Mouse (Mus musculus) CH12.LX (cell line): ENCODE results near the gene Anapc5. TPM values are rescaled to one million over a fixed set of nuclear protein-coding genes. Genes with fewer than 3 reads are reported as not detected.

Experiments
- DNase-seq: peaks from one replicate; pipeline ENCODE4 v3.0.0-alpha.2; 2013; ENCODE audit errors: extremely low read depth
- H3K27ac ChIP-seq: 2 replicates; pipeline ENCODE4 v1.5.1; 2012; ENCODE audit warnings: low read depth, mild to moderate bottlenecking, control low read depth, moderate library complexity; ENCODE audit not compliant: insufficient read depth
- H3K27me3 ChIP-seq: replicated peaks from 2 replicates; pipeline ENCODE3; 2012; ENCODE audit warnings: inconsistent platforms
- H3K36me3 ChIP-seq, 2 experiments: replicated peaks in 1 of 2; 2 replicates each; pipeline versions ENCODE3 to v1.6.1; 2012; ENCODE audit warnings: inconsistent platforms in 1 of 2, low read length in 1 of 2, mild to moderate bottlenecking in 1 of 2, mixed read lengths in 1 of 2, moderate library complexity in 1 of 2; ENCODE audit not compliant: control insufficient read depth in 1 of 2, insufficient read depth in 1 of 2
- H3K4me1 ChIP-seq, 2 experiments: 2 replicates each; pipeline ENCODE4 v1.6.1; 2012; ENCODE audit warnings: inconsistent platforms in 1 of 2, moderate library complexity in 1 of 2; ENCODE audit not compliant: insufficient read depth in 2 of 2, control insufficient read depth in 1 of 2
- H3K4me2 ChIP-seq: 2 replicates; pipeline ENCODE4 v1.6.1; 2012; ENCODE audit warnings: low read depth, mild to moderate bottlenecking, control low read depth; ENCODE audit not compliant: poor library complexity, insufficient read depth, severe bottlenecking
- H3K4me3 ChIP-seq, 3 experiments: fragments of 150-350 bp in 1 of 3; sonication (generic) in 1 of 3; replicated peaks in 1 of 3; 2 replicates each; pipeline versions ENCODE3 to v1.5.1; 2011 to 2012; ENCODE audit warnings: low read depth in 2 of 3, low read length in 2 of 3, mild to moderate bottlenecking in 2 of 3, moderate library complexity in 2 of 3, control low read depth in 1 of 3, improper control_type of control experiment in 1 of 3, inconsistent platforms in 1 of 3, mixed read lengths in 1 of 3; ENCODE audit not compliant: poor library complexity in 1 of 3
- H3K79me2 ChIP-seq: replicated peaks from 2 replicates; pipeline ENCODE4 v1.6.1; 2012; ENCODE audit warnings: mild to moderate bottlenecking, moderate library complexity; ENCODE audit not compliant: control insufficient read depth, poor library complexity, insufficient read depth, severe bottlenecking; ENCODE audit errors: extremely low read depth
- H3K9ac ChIP-seq: 2 replicates; pipeline ENCODE4 v1.6.1; 2012; ENCODE audit warnings: low read depth, mild to moderate bottlenecking, control low read depth, moderate library complexity; ENCODE audit not compliant: insufficient read depth
- H3K9me3 ChIP-seq: replicated peaks from 2 replicates; pipeline ENCODE3; 2012; ENCODE audit warnings: low read length, inconsistent platforms, mixed read lengths
- CHD1 ChIP-seq: IDR thresholded peaks from 2 replicates; pipeline ENCODE4 v1.6.1; 2012; ENCODE audit warnings: low read depth, low read length, improper control_type of control experiment, inconsistent platforms
- CHD2 ChIP-seq: IDR thresholded peaks from 2 replicates; pipeline ENCODE4 v1.6.1; 2011; ENCODE audit warnings: low read length, improper control_type of control experiment
- CTCF ChIP-seq, 2 experiments: IDR thresholded peaks in 1 of 2; conservative IDR thresholded peaks in 1 of 2; 2 replicates each; pipeline ENCODE4 v1.5.1; 2011 to 2012; ENCODE audit warnings: low read depth in 2 of 2, low read length in 2 of 2, improper control_type of control experiment in 1 of 2, inconsistent platforms in 1 of 2, mild to moderate bottlenecking in 1 of 2, moderate library complexity in 1 of 2
- E2F4 ChIP-seq: IDR thresholded peaks from 2 replicates; pipeline ENCODE4 v1.6.1; 2011; ENCODE audit warnings: low read depth, low read length, improper control_type of control experiment; ENCODE audit not compliant: insufficient replicate concordance
- ELF1 ChIP-seq: IDR thresholded peaks from 2 replicates; pipeline ENCODE4 v1.6.1; 2014; ENCODE audit warnings: low read depth, mild to moderate bottlenecking, inconsistent platforms, low read length, improper control_type of control experiment
- HCFC1 ChIP-seq: IDR thresholded peaks from 2 replicates; pipeline ENCODE4 v1.6.1; 2012; ENCODE audit warnings: low read depth, mild to moderate bottlenecking, inconsistent platforms, low read length, improper control_type of control experiment
- IRF4 ChIP-seq: IDR thresholded peaks from 2 replicates; pipeline ENCODE4 v1.6.1; 2014; ENCODE audit warnings: low read depth, mild to moderate bottlenecking, inconsistent platforms, low read length, improper control_type of control experiment
- JUN ChIP-seq: IDR thresholded peaks from 2 replicates; pipeline ENCODE4 v1.6.1; 2011; ENCODE audit warnings: low read depth, mild to moderate bottlenecking, low read length, improper control_type of control experiment, moderate library complexity; ENCODE audit not compliant: insufficient read depth
- JUND ChIP-seq: conservative IDR thresholded peaks from 2 replicates; pipeline ENCODE4 v1.6.1; 2011; ENCODE audit warnings: low read depth, low read length, improper control_type of control experiment
- MAFK ChIP-seq: IDR thresholded peaks from 2 replicates; pipeline ENCODE4 v1.6.1; 2011; ENCODE audit warnings: low read length, improper control_type of control experiment; ENCODE audit not compliant: insufficient replicate concordance
- MAX ChIP-seq: IDR thresholded peaks from 2 replicates; pipeline ENCODE4 v1.6.1; 2011; ENCODE audit warnings: low read length, improper control_type of control experiment
- MAZ ChIP-seq: IDR thresholded peaks from 2 replicates; pipeline ENCODE4 v1.6.1; 2012; ENCODE audit warnings: low read depth, mild to moderate bottlenecking, inconsistent platforms, low read length, improper control_type of control experiment, moderate library complexity
- MXI1 ChIP-seq: IDR thresholded peaks from 2 replicates; pipeline ENCODE4 v1.6.1; 2011; ENCODE audit warnings: mild to moderate bottlenecking, low read depth, low read length, improper control_type of control experiment
- NELFE ChIP-seq: IDR thresholded peaks from 2 replicates; pipeline ENCODE4 v1.6.1; 2011; ENCODE audit warnings: low read depth, low read length, improper control_type of control experiment
- POLR2A ChIP-seq: IDR thresholded peaks from 2 replicates; pipeline ENCODE4 v1.6.1; 2011; ENCODE audit warnings: low read depth, mild to moderate bottlenecking, improper control_type of control experiment, low read length
- RAD21 ChIP-seq: IDR thresholded peaks from 2 replicates; pipeline ENCODE4 v1.6.1; 2011; ENCODE audit warnings: low read depth, mild to moderate bottlenecking, low read length, improper control_type of control experiment, moderate library complexity
- SIN3A ChIP-seq: IDR thresholded peaks from 2 replicates; pipeline ENCODE4 v1.6.1; 2012; ENCODE audit warnings: low read length, improper control_type of control experiment, inconsistent platforms
- TBP ChIP-seq: conservative IDR thresholded peaks from 2 replicates; pipeline ENCODE4 v1.6.1; 2011; ENCODE audit warnings: low read depth, low read length, improper control_type of control experiment
- UBTF ChIP-seq: IDR thresholded peaks from 2 replicates; pipeline ENCODE4 v1.6.1; 2012; ENCODE audit warnings: low read depth, mild to moderate bottlenecking, inconsistent platforms, low read length, improper control_type of control experiment, moderate library complexity
- USF1 ChIP-seq: IDR thresholded peaks from 2 replicates; pipeline ENCODE4 v1.6.1; 2014; ENCODE audit warnings: low read depth, mild to moderate bottlenecking, inconsistent platforms, low read length, improper control_type of control experiment
- USF2 ChIP-seq: conservative IDR thresholded peaks from 2 replicates; pipeline ENCODE4 v1.6.1; 2011; ENCODE audit warnings: low read depth, low read length, improper control_type of control experiment
- ZC3H11A ChIP-seq: IDR thresholded peaks from 2 replicates; pipeline ENCODE4 v1.6.1; 2012; ENCODE audit warnings: low read depth, mild to moderate bottlenecking, inconsistent platforms, low read length, improper control_type of control experiment
- dilution Hi-C: fragments of 300-500 bp; cut with MboI; formaldehyde crosslinking; loops from 2 replicates; pipeline ENCODE4 v1.14.3; 2020; ENCODE audit warnings: low sequenced_read_pairs; ENCODE audit not compliant: extremely low pct_unique_long_range_greater_than_20kb, extremely low pct_ligation_motif_present
- in situ Hi-C: fragments of 300-500 bp; cut with MboI; formaldehyde crosslinking; loops from 3 replicates; pipeline ENCODE4 v1.14.3; 2019; ENCODE audit warnings: low sequenced_read_pairs, low pct_ligation_motif_present, low pct_unique_long_range_greater_than_20kb, mixed read lengths
- polyA plus RNA-seq: library from polyadenylated mRNA; unstranded; fragments of >175 nt; gene quantifications from 2 replicates; pipeline ENCODE4 v1.2.1, GENCODE M21; 2012; ENCODE audit warnings: low read depth; ENCODE audit not compliant: insufficient read length
- total RNA-seq, 2 experiments: library from RNA; depleted of rRNA; stranded (reverse); fragments of 300-350 nt in 1 of 2; fragments of >200 nt in 1 of 2; gene quantifications; 2 replicates each; pipeline ENCODE4 v1.2.3; 2012 to 2014

The Anapc5 gene
- total and polyA plus RNA-seq, 3 experiments: 247 to 280 (median 252) TPM

- peak overlapping the region; percentile 53 for H3K4me2 ChIP-seq
- TF ChIP-seq MAX (peak; percentile 38; the same call in 1 of the 2 replicates), UBTF (peak; percentile 54; the same call in 1 of the 2 replicates), IRF4 (no peak), ELF1 (0 out of 2 replicates have a peak, but pooled peaks have one; percentile 22), MXI1 (peak; percentile 75; the same call in 1 of the 2 replicates), HCFC1 (no peak)
- peak overlapping the region; percentile 54 to 81 (median 66) for H3K4me3 ChIP-seq
- no peak for DNase-seq
- H3K4me1 ChIP-seq: peaks cover 0 to 17% of the 10 kb centered on the region in 2 experiments; a peak in 2 of 4 replicates
- H3K27me3 ChIP-seq: no peaks in the 10 kb centered on the region
- no peaks in the 10 kb centered on the region for H3K79me2 ChIP-seq
- in situ Hi-C loops: no loop called here
- peak overlapping the region; percentile 92 for H3K9ac ChIP-seq
- no peak overlapping the region for H3K27ac ChIP-seq
- peaks cover 0 to 8% of the 10 kb centered on the region in 2 experiments for H3K36me3 ChIP-seq
- dilution Hi-C loops: no loop called here
- no peaks in the 10 kb centered on the region for H3K9me3 ChIP-seq
These were observed 42.6 kb downstream of the Anapc5 start for GRCm38 (mm10) chr5:122778231-122779226.

DNA sequence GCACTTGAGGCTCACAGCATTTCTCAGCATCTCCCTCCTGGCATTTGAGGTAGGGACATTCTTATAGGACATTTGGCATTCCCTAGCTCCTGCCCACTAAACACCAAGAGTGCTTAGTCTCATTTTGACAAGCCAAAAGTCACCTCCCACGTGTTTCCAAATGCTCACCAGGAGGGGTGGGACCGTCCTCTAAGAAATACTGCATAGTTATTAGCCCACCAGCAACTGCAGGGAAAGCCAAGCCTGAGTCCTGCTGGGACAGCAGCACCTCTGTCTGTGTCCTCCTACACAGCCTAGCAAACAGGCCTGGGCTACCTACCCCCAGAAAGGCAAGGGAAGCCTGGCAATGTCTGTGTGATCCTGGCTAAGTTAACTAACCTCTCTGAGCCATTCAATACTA, 43.8 kb downstream of the Anapc5 start:
- Histone ChIP-seq H3K27ac (no peak overlapping the region), H3K36me3 (peaks cover 0 to 14% of the 10 kb centered on the region in 2 experiments), H3K4me3 (no peak overlapping the region), H3K4me1 (peaks cover 0 to 17% of the 10 kb centered on the region in 2 experiments; a peak in 2 of 4 replicates), H3K79me2 (no peaks in the 10 kb centered on the region), H3K9me3 (no peaks in the 10 kb centered on the region), H3K4me2 (no peak overlapping the region), H3K9ac (no peak overlapping the region), H3K27me3 (no peaks in the 10 kb centered on the region)
- DNase-seq: no peak
- dilution Hi-C loops (no loop called here), in situ Hi-C loops (no loop called here)
- TF ChIP-seq MAFK: no peak
- TF ChIP-seq JUND: no peak
- no peak for TF ChIP-seq SIN3A

DNA sequence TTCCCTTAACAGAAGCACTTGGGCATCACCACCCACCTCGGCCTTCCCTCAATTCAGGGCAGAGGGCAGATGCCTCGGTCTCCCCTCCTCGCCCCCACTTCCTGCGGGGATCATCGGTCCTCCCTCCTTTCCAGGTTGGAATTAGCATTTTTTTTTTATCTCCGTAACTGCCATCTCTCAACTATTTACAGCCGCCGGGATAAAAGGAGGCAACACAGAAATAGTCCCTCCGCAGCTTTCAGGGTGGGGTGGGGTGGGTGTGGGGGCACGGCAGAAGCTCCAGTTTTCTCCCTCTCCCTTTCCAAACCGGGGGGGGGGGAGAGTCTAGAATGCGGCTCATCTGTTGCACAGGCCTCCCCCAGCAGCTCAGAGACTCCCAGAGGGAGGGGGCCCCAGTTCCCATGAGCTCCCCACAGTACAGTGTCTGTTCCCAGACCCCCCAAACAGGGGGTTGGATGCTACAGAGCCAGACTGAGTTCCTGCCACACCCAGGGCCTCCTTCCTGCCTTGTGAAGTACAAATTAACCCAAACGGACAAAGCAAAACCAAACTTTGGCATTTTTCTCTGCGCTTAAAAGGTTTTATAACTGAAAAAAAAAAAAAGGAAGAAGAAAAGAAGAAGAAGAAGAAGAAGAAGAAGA, 45.4 kb downstream of the Anapc5 start:
- in situ Hi-C loops (no loop called here), dilution Hi-C loops (no loop called here)
- no peaks in the 10 kb centered on the region for H3K79me2 ChIP-seq
- H3K27me3 ChIP-seq: no peaks in the 10 kb centered on the region
- H3K4me3 ChIP-seq: no peak overlapping the region
- no peaks in the 10 kb centered on the region for H3K9me3 ChIP-seq
- no peak for DNase-seq
- H3K4me1 ChIP-seq: peaks cover 0 to 17% of the 10 kb centered on the region in 2 experiments; a peak in 2 of 4 replicates
- no peak overlapping the region for H3K4me2 ChIP-seq
- no peak overlapping the region for H3K9ac ChIP-seq
- peaks cover 0 to 17% of the 10 kb centered on the region in 2 experiments for H3K36me3 ChIP-seq
- no peak overlapping the region for H3K27ac ChIP-seq
- TF ChIP-seq JUN: no peak
- TF ChIP-seq ELF1: no peak
- no peak for TF ChIP-seq USF1
- no peak for TF ChIP-seq TBP
- TF ChIP-seq CHD1: no peak
- no peak for TF ChIP-seq RAD21
- no peak for TF ChIP-seq E2F4
- TF ChIP-seq CHD2: no peak
- no peak for TF ChIP-seq POLR2A
- TF ChIP-seq MAX: no peak
- TF ChIP-seq ZC3H11A: no peak
- no peak for TF ChIP-seq USF2
- no peak for TF ChIP-seq SIN3A
- no peak for TF ChIP-seq NELFE
- no peak for TF ChIP-seq MXI1
- no peak for TF ChIP-seq CTCF (conservative IDR thresholded peaks at IDR 0.05 in 1 of 2, IDR thresholded peaks at IDR 0.05 in 1 of 2; ENCODE audit: low read depth in 2 of 2, low read length in 2 of 2)
- TF ChIP-seq MAZ: no peak
- no peak for TF ChIP-seq JUND
